Mouse (Mus musculus) lung, adult 2 months (tissue): ENCODE data around the gene Nr4a1. TPM values are rescaled to one million over a fixed set of nuclear protein-coding genes. Genes with fewer than 3 reads are reported as not detected.

Experiments
- DNase-seq: peaks from one replicate; pipeline ENCODE4 v3.0.0; 2022
- H3K4me1 ChIP-seq: fragments of 200-500 bp; 2 replicates; pipeline ENCODE4 v1.6.1; 2011; ENCODE audit warnings: low read length; ENCODE audit not compliant: control insufficient read depth, insufficient read depth
- H3K4me3 ChIP-seq: fragments of 200-500 bp; replicated peaks from 2 replicates; pipeline ENCODE3; 2011; ENCODE audit warnings: low read depth, mild to moderate bottlenecking, control low read depth, low read length; ENCODE audit errors: extremely low read depth
- CTCF ChIP-seq: fragments of 200-500 bp; IDR thresholded peaks from 2 replicates; pipeline ENCODE4 v1.5.1; 2011; ENCODE audit warnings: mild to moderate bottlenecking, low read length, control low read depth; ENCODE audit not compliant: insufficient read depth
- POLR2A ChIP-seq: fragments of 200-500 bp; IDR thresholded peaks from 2 replicates; pipeline ENCODE4 v1.6.1; 2011; ENCODE audit warnings: low read depth, mild to moderate bottlenecking, control low read depth, low read length, borderline replicate concordance; ENCODE audit errors: extremely low read depth
- WGBS: fragments of 180-500 bp; shearing (Covaris S2); methylation state at CpG from one replicate; pipeline ENCODE4 v1.1.7; 2018; 5-methylcytosine and 5-hydroxymethylcytosine counted together
- polyA plus RNA-seq: library from polyadenylated mRNA; depleted of rRNA; stranded (reverse); fragments of >200 nt; gene quantifications from 2 replicates; pipeline ENCODE4 v1.2.3, GENCODE M21; 2012

The Nr4a1 gene
- polyA plus RNA-seq, 1 experiment, result 40.0 TPM

- no peak for DNase-seq
- WGBS, result 59% methylated on average over 13 of the region's 13 CpGs
- H3K4me1 ChIP-seq, result peaks cover 15% of the 10 kb centered on the region
- no peak overlapping the region for H3K4me3 ChIP-seq
- TF ChIP-seq POLR2A (no peak), CTCF (no peak)
Measured at GRCm38 (mm10) chr15:101222897-101223482, 31.1 kb upstream of the Nr4a1 start.

- no peak for DNase-seq
- TF ChIP-seq CTCF (no peak), POLR2A (no peak)
- H3K4me3 ChIP-seq, result peak overlapping the region; percentile 18
- H3K4me1 ChIP-seq, result peaks cover 20% of the 10 kb centered on the region
- WGBS, result 22% methylated on average over 5 of the region's 5 CpGs
Measured at GRCm38 (mm10) chr15:101223596-101223995, 30.5 kb upstream of the Nr4a1 start.

GRCm38 (mm10) chr15:101224006-101224906 is 29.8 kb upstream of the Nr4a1 start, which contains the start of gene Grasp:
Gene Grasp, plus strand, starts transcription at chr15:101224188.
- H3K4me1 ChIP-seq, result peaks cover 24% of the 10 kb centered on the region
- H3K4me3 ChIP-seq, result peak within 1 kb of the TSS; percentile 92
- peak; percentile 98 for TF ChIP-seq POLR2A
- no peak for TF ChIP-seq CTCF
- peak; percentile 94 for DNase-seq
- under 1% methylated on average over 77 of the region's 77 CpGs for WGBS

GRCm38 (mm10) chr15:101224977-101225376 is 29.1 kb upstream of the Nr4a1 start:
- peak; percentile 36 for DNase-seq
- Histone ChIP-seq H3K4me3 (peak overlapping the region; percentile 92), H3K4me1 (peaks cover 27% of the 10 kb centered on the region)
- 3% methylated on average over 14 of the region's 14 CpGs for WGBS
- peak; percentile 49; the same call in 1 of the 2 replicates for TF ChIP-seq POLR2A
- no peak for TF ChIP-seq CTCF

GRCm38 (mm10) chr15:101227971-101228370 is 26.1 kb upstream of the Nr4a1 start:
- TF ChIP-seq CTCF (no peak), POLR2A (peak; percentile 63; the same call in 1 of the 2 replicates)
- peaks cover 24% of the 10 kb centered on the region for H3K4me1 ChIP-seq
- H3K4me3 ChIP-seq, result peak overlapping the region; percentile 31
- DNase-seq, result peak; percentile 39
- WGBS, result 21% methylated on average over 7 of the region's 7 CpGs

GRCm38 (mm10) chr15:101228866-101229590 is 25.0 kb upstream of the Nr4a1 start:
- 60% methylated on average over 21 of the region's 21 CpGs for WGBS
- H3K4me3 ChIP-seq, result no peak overlapping the region
- TF ChIP-seq POLR2A, result no peak
- no peak for TF ChIP-seq CTCF
- DNase-seq, result peak; percentile 20
- peaks cover 27% of the 10 kb centered on the region for H3K4me1 ChIP-seq

GRCm38 (mm10) chr15:101230503-101230902 is 23.6 kb upstream of the Nr4a1 start:
- TF ChIP-seq POLR2A, result no peak
- no peak for TF ChIP-seq CTCF
- WGBS, result 95% methylated on average over 19 of the region's 19 CpGs
- H3K4me3 ChIP-seq, result no peak overlapping the region
- H3K4me1 ChIP-seq, result peaks cover 32% of the 10 kb centered on the region
- peak; percentile 2 for DNase-seq

- peaks cover 34% of the 10 kb centered on the region for H3K4me1 ChIP-seq
- no peak overlapping the region for H3K4me3 ChIP-seq
- 81% methylated on average over 23 of the region's 23 CpGs for WGBS
- TF ChIP-seq CTCF (peak; percentile 42; the same call in 1 of the 2 replicates), POLR2A (no peak)
- DNase-seq, result no peak
Measured at GRCm38 (mm10) chr15:101230995-101231647, 22.9 kb upstream of the Nr4a1 start.

GRCm38 (mm10) chr15:101231648-101232180 is 22.4 kb upstream of the Nr4a1 start:
- peaks cover 34% of the 10 kb centered on the region for H3K4me1 ChIP-seq

More at GRCm38 (mm10) chr15:101231648-101232180, 22.4 kb upstream of the Nr4a1 start:
- WGBS, result 81% methylated on average over 56 of the region's 56 CpGs
- no peak overlapping the region for H3K4me3 ChIP-seq
- TF ChIP-seq CTCF (no peak), POLR2A (no peak)
- no peak for DNase-seq
